Mouse (Mus musculus) stomach, postnatal 0 days (tissue): ENCODE measurements around the gene 9130230L23Rik. TPM values are rescaled to one million over a fixed set of nuclear protein-coding genes. Genes with fewer than 3 reads are reported as not detected.

Experiments used
- ATAC-seq: fragments of 200-750 bp; cut with Nextera tagmentation; 2 replicates; pipeline ENCODE4 v1.8.0; 2017; ENCODE audit not compliant: low FRiP score, low TSS enrichment
- DNase-seq: peaks from one replicate; pipeline ENCODE4 v3.0.0-alpha.2; 2016; ENCODE audit warnings: low spot score
- H3K27ac ChIP-seq: fragments of 300-500 bp; sonication (generic); replicated peaks from 2 replicates; pipeline ENCODE4 v1.5.1; 2014; ENCODE audit warnings: mild to moderate bottlenecking, control low read depth
- H3K27me3 ChIP-seq: fragments of 300-500 bp; sonication (generic); 2 replicates; pipeline ENCODE4 v1.6.1; 2014; ENCODE audit warnings: low read length; ENCODE audit not compliant: control insufficient read depth, insufficient read depth
- H3K36me3 ChIP-seq: fragments of 300-500 bp; sonication (generic); 2 replicates; pipeline ENCODE4 v1.6.1; 2014; ENCODE audit warnings: low read length, mixed read lengths; ENCODE audit not compliant: control insufficient read depth, insufficient read depth
- H3K4me1 ChIP-seq: fragments of 300-500 bp; sonication (generic); replicated peaks from 2 replicates; pipeline ENCODE4 v1.6.1; 2014; ENCODE audit warnings: antibody characterized with exemption; ENCODE audit not compliant: control insufficient read depth, insufficient read depth
- H3K4me2 ChIP-seq: fragments of 300-500 bp; sonication (generic); replicated peaks from 2 replicates; pipeline ENCODE4 v1.6.1; 2014; ENCODE audit warnings: low read depth, mild to moderate bottlenecking, control low read depth, moderate library complexity
- H3K4me3 ChIP-seq: fragments of 300-500 bp; sonication (generic); 2 replicates; pipeline ENCODE4 v1.5.1; 2014; ENCODE audit warnings: low read depth, low read length, control low read depth
- H3K9ac ChIP-seq: fragments of 300-500 bp; sonication (generic); 2 replicates; pipeline ENCODE4 v1.6.1; 2014; ENCODE audit warnings: mild to moderate bottlenecking, low read length, control low read depth, mixed read lengths
- H3K9me3 ChIP-seq: fragments of 300-500 bp; sonication (generic); 2 replicates; pipeline ENCODE4 v1.6.1; 2016; ENCODE audit warnings: low read length; ENCODE audit not compliant: control insufficient read depth
- CTCF ChIP-seq: IDR thresholded peaks from 2 replicates; pipeline ENCODE4 v1.5.1; 2016; ENCODE audit warnings: antibody characterized with exemption, low read depth, mild to moderate bottlenecking, moderate library complexity
- EP300 ChIP-seq: optimal IDR thresholded peaks from 2 replicates; pipeline ENCODE3; 2016; ENCODE audit warnings: antibody characterized with exemption
- WGBS: fragments of 180-500 bp; shearing (Covaris S2); extraction: QIAGEN DNeasy Blood & Tissue Kit; methylation state at CpG from one replicate; pipeline ENCODE4 v1.1.7; 2014; 5-methylcytosine and 5-hydroxymethylcytosine counted together
- polyA plus RNA-seq: library from polyadenylated mRNA; unstranded; fragments of >200 nt; fragmentation: Nextera tagmentation; extraction: Ambion mirVana; gene quantifications from 2 replicates; pipeline ENCODE4 v1.2.1, GENCODE M21; 2015

The 9130230L23Rik gene
- polyA plus RNA-seq, 1 experiment from 2014 or later: 4.7 TPM

DNA sequence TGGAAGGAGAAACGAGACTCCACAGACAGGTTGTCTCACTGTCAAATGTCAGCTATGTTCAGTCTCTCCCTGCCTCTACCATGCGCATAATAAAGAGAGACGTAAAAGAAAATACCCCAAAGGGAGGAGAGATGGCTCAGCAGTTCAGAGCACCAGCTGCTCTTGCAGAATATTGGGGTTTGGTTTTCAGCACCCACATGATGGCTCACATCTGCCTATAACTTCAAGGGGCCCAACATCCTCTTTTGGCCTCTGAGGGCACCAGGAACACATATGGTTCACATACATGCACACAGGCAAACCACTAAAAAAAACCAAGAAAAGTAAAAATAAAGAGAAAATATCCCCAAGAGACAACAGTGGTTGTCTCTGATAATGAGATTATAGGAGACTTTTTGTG, 54.3 kb downstream of the 9130230L23Rik start:
- H3K4me2 ChIP-seq: no peak overlapping the region
- no peaks in the 10 kb centered on the region for H3K4me1 ChIP-seq
- H3K36me3 ChIP-seq: no peaks in the 10 kb centered on the region
- H3K27me3 ChIP-seq: no peaks in the 10 kb centered on the region
- H3K4me3 ChIP-seq: no peak overlapping the region
- DNase-seq (no peak), ATAC-seq (no peak)
- no peak overlapping the region for H3K9ac ChIP-seq
- TF ChIP-seq EP300: no peak
- WGBS: 68% methylated on average over 3 of the region's 3 CpGs
- H3K9me3 ChIP-seq: no peaks in the 10 kb centered on the region
- no peak overlapping the region for H3K27ac ChIP-seq

DNA sequence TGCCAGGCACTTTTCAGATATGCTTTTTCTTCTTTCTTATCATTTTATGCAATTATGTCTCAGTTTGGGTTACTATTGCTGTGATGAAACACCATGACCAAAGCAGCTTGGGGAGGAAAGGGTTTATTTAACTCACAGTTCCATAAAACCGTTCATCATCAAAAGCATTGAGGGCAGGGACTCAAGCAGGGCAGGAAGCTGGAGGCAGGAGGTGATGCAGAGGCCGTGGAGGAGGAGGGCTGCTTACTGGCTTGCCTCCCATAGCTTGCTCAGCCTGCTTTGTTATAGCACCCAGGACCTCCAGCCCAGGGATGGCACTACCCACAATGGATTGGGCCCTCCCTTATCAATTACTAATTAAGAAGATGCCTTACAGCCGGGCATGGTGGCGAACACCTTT, 62.9 kb downstream of the 9130230L23Rik start:
- no peak overlapping the region for H3K4me2 ChIP-seq
- no peaks in the 10 kb centered on the region for H3K27me3 ChIP-seq
- H3K9ac ChIP-seq: no peak overlapping the region
- TF ChIP-seq CTCF: no peak
- no peak for TF ChIP-seq EP300
- H3K4me3 ChIP-seq: no peak overlapping the region
- no peaks in the 10 kb centered on the region for H3K9me3 ChIP-seq
- WGBS: 62% methylated on average over 4 of the region's 4 CpGs
- H3K27ac ChIP-seq: no peak overlapping the region
- no peaks in the 10 kb centered on the region for H3K4me1 ChIP-seq
- DNase-seq (no peak), ATAC-seq (no peak)
- H3K36me3 ChIP-seq: no peaks in the 10 kb centered on the region

DNA sequence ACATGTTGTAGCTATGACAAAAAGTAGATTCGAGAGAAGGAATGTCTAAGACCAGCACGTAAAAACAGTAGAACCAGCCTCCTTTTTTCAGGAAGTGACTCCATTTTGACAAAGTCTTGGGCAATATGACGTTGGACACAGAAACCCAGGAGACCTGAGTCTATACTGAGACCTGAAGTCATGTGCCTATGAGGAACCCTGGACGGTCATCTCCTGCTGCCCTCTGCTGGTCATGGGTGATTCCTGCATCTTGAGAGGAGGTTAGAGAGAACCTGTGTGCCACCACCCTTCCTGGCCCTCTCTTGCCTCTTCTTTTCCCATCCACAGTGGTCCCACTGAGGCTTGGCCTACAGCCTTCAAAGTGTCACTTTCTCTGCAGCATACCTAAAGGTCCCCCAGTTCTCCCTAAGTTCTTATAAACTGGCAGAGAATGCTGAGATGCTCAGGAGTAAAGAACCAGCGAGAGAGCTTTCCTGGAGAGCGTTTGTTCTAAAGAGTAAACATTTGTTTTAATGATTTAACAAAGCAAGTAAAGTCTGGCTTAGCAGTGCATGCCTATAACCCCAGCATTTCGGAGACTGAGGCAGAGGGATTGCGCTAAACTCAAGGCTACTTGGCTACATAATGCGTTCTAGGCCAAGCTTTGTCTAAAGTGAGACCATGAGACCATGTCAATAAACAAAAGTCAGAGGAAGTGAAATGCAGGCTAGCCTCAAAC, 65.9 kb downstream of the 9130230L23Rik start:
- TF ChIP-seq CTCF: peak; percentile 98
- TF ChIP-seq EP300: no peak
- H3K27ac ChIP-seq: no peak overlapping the region
- H3K4me3 ChIP-seq: no peak overlapping the region
- H3K9me3 ChIP-seq: no peaks in the 10 kb centered on the region
- no peak overlapping the region for H3K4me2 ChIP-seq
- WGBS: 32% methylated on average over 9 of the region's 9 CpGs
- ATAC-seq (peak; percentile 92), DNase-seq (peak; percentile 87)
- H3K4me1 ChIP-seq: no peaks in the 10 kb centered on the region
- H3K36me3 ChIP-seq: no peaks in the 10 kb centered on the region
- H3K27me3 ChIP-seq: no peaks in the 10 kb centered on the region
- no peak overlapping the region for H3K9ac ChIP-seq

DNA sequence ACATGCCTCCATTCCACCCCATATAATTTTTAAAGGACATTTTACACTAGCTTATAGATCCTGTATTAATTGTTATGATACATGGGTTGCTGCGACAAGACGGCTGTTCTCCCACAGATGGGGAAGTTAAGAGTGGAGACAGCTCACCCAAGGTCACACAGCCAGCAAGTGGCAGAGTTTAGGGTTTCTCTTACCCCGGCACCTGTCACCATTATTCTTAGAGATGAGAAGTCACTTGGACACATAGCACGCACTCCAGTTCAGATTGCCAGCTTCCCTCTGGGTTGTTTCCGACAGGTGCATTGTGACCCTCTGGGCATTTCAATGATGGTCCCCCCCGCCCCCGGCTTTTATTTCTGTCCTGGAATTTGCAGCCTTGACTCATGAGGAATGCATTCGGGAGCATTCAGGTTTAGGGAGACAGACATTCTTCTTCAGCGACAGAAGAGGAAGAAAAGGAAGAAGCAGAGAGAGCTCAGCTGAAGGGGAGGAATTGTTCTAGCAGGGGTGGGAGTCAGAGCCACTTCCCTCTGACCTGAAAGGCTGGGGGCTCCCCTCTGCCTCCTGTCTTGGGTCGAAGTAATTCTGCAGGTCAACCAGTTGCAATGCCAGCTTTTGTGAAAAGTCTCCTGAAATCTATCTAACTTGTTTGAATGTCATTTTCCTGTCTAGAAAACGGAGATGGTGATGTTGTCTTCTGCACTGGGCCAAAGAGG, 66.9 kb downstream of the 9130230L23Rik start:
- no peak for TF ChIP-seq CTCF
- TF ChIP-seq EP300: no peak
- no peak overlapping the region for H3K4me3 ChIP-seq
- no peaks in the 10 kb centered on the region for H3K4me1 ChIP-seq
- H3K27ac ChIP-seq: no peak overlapping the region
- H3K27me3 ChIP-seq: no peaks in the 10 kb centered on the region
- no peaks in the 10 kb centered on the region for H3K9me3 ChIP-seq
- no peak overlapping the region for H3K4me2 ChIP-seq
- ATAC-seq (no peak), DNase-seq (no peak)
- no peak overlapping the region for H3K9ac ChIP-seq
- WGBS: 61% methylated on average over 11 of the region's 11 CpGs
- no peaks in the 10 kb centered on the region for H3K36me3 ChIP-seq

DNA sequence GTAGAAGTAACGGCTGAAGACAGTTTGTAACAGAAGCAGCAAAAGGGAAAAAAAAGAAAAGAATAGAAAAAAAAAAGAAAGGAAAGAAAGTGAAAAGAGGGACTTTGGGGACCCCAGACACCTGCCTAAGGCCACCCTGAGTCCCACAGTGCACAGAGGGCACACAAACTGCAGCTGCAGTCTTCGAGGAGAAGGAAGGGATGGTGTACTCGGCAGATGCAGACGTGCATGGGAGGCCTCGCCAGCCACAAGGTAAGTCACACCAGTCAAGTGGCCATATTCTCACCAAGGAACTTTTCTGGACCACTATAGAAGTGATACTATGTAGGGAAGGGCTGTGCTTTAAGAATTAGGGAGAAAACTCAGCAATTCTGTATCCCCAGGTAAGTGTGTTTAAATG, 69.3 kb downstream of the 9130230L23Rik start, which contains the start of gene Chrna9:
Gene Chrna9, plus strand, starts transcription at position 139 of the 400 bp plus-strand sequence.
- no peaks in the 10 kb centered on the region for H3K27me3 ChIP-seq
- no peak within 1 kb of the TSS for H3K4me2 ChIP-seq
- H3K9ac ChIP-seq: no peak within 1 kb of the TSS
- no peaks in the 10 kb centered on the region for H3K36me3 ChIP-seq
- H3K9me3 ChIP-seq: no peaks in the 10 kb centered on the region
- H3K4me1 ChIP-seq: no peaks in the 10 kb centered on the region
- no peak within 1 kb of the TSS for H3K27ac ChIP-seq
- 82% methylated on average over 5 of the region's 5 CpGs for WGBS
- TF ChIP-seq CTCF: no peak
- TF ChIP-seq EP300: no peak
- H3K4me3 ChIP-seq: no peak within 1 kb of the TSS
- ATAC-seq (no peak), DNase-seq (no peak)

DNA sequence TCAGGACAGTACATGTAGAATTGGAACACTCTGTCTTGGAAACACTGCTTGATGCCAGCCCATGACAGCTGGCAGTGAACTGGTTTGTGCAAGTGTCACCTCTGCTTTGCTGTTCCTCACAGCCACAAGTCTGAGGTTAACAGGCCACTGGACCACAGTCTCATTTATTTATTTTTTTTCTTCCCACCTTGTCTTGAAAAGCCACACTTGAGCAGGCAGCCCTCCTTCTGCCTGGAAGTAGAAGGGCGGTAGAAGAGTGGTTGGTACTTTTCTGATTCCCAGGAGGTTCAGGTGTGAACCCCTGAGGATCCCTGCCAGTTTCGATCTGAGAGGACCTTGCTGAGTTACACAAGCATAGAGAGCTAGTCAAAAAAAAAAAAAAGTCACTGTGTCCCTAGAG, 70.3 kb downstream of the 9130230L23Rik start:
- ATAC-seq (no peak), DNase-seq (no peak)
- Histone ChIP-seq H3K4me1 (no peaks in the 10 kb centered on the region), H3K27ac (no peak overlapping the region), H3K36me3 (no peaks in the 10 kb centered on the region), H3K4me2 (no peak overlapping the region), H3K9me3 (no peaks in the 10 kb centered on the region), H3K4me3 (no peak overlapping the region), H3K9ac (no peak overlapping the region), H3K27me3 (no peaks in the 10 kb centered on the region)
- WGBS: 93% methylated on average over 2 of the region's 2 CpGs
- TF ChIP-seq EP300 (no peak), CTCF (no peak)
